Mouse (Mus musculus): ENCODE results near the gene Pomt1.

Pomt1 gene

DNA sequence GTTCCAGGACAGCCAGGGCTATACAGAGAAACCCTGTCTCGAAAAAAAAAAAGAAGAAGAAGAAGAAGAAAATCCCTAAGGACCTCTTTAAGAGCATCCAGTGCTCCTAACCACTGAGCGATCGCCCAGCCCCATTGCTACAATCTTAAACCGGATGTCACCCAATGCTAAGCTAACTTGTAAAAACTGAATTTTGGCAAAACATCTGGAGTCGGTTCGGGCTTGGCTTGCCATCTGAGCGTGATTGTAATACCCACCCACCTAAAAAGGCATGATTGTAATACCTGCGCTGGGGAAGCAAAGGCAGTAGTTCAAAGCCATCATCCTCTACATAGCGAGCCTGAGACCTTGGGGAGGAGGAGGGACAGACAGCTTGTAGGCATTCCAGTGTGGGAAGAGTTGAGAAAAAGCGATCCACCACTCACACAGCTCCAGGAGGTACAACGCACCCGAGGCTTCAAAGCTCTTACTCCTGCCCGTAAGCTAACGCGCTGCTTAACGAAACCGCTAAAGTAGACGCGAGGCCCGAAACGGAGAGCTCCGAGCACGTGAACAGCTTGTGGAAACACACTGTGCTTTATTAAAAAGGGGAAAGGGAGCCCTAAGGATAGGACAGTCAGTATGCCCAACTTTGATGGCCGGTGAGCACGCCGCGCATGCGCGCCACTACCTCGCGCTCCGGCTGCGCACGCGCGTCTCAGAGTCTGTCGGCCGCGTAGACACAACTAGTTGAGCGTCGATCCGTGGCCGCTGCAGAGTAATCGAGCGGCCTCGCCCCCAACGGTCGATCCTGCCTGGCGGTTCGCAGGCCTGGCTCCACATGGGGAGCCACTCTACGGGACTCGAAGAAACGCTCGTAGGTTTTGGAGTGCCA is at the start of gene Pomt1:
TSS of gene Pomt1 (plus strand) at position 705 of the 874 bp plus-strand sequence.
- peak; percentile 89 for DNase-seq (ENCODE audit: low spot score)

DNA sequence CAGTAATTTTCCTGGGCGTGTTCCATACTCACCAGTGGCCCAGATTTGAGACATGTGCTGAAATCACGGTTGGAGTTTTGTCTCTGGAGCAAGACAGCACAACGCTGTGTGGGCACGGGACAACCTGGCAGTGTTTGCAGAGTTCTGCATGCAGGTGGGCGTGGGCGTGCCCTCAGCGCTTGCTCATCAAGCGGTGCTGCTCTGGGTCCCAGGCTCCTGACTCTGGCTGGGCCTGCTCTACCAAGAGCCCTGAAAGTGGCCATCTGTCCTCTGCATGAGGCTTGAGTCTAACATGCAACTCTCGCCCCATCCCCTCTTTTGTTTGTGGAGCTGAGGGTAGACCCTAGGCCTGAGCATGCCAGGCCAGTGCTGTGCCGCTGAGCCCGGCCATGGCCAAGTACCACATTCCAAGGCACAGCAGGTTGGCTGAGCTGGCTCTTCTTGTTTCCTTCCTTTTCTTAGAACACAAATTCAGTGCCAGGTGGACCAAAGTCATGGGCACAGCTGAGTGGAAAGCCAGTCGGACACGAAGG is 49.3 kb upstream of the Pomt1 start:
- no peak for DNase-seq (ENCODE audit: low spot score)

DNA sequence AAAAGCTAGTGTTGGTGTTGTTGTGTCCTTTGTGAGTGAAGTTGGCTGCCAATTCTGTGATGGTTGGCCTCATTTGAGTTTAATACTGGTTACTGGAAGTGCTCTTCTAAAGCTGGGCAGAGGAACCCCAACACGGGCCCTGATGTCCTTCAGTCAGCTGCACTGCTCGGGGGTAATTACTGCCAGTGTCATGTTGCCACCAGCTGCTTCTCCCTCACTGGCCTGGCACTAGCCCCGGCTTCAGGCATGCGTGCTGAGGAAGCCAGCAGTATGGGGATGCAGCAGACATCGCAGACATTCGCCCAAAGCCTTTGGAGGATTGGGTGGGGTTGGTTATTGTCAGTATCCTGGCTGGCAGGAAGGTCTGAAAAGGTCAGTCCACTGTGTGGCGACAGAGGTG is 48.7 kb upstream of the Pomt1 start:
- no peak for DNase-seq (ENCODE audit: low spot score)

DNA sequence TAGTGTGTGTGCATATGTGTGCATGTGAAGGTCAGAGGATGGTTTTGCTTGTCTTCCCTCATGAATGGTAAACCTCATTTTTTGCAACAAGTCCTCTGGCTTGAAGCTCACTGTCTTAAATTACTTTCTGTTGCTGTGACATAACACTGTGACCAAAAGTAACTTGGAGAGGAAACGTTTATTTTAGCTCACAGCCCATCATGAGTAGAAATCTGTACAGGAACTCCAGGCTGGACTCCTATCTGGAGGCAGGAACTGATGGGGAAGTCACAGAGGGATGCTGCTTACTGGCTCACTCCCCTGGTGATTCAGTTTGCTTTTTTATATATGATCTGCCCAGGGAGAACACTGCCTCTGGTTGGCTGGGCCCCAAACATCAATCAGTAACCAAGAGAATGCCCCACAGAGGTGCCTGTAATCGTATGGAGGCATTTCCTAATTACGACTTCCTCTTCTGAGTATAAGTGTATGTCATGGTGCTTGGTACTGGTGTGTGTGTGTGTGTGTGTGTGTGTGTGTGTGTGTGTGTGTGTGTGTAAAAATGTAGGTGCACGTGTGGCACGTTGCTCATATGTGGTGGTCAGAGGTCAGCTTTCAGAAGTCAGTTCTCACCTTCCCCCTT is 47.2 kb upstream of the Pomt1 start:
- no peak for DNase-seq (ENCODE audit: low spot score)

DNA sequence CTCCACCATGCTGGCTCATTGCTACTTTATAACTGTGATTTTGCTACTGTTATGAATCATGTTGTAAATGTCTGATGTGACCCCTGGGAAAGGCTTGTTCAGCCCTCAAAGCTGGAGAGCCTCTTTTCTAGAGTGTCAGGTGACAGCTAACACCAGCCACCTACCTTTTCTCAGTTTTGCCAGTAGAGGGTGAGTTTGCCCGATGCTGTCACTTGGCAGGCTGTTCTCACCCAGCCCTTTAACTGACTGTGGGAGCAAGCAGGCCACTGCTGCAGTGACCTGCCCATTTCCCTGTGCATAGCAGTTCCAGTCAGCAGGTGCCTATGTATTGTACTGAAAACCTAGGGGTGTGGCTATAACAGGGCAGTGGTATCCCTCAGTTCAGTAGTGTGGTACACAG is 45.8 kb upstream of the Pomt1 start:
- peak; percentile 34 for DNase-seq (ENCODE audit: low spot score)

DNA sequence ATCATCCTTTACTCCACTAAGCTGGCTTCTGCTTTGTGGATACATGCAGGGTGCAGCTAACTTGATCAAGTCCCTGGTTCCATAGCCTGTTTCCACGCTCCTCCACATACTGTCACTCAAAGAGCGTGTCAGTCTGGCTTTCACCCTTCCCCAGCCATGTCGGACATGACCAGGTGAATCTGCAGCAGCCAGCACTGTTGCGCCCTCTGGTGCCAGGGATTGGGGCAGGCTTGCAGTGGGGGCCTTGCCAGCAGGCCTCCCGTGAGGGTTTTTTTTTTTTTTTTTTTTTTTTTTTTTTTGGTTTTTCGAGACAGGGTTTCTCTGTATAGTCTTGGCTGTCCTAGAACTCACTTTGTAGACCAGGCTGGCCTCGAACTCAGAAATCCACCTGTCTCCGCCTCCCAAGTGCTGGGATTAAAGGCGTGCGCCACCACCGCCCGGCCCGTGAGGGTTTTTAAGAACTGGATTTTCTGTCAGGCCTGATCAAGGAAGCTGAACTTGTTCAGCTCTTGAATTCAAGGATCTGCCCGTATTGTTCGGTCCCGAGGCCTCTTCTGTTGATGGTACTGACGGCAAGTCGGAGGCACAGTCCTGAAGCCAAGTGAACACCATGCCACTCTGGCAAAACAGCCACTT is 44.4 kb upstream of the Pomt1 start:
- peak; percentile 67 for DNase-seq (ENCODE audit: low spot score)

DNA sequence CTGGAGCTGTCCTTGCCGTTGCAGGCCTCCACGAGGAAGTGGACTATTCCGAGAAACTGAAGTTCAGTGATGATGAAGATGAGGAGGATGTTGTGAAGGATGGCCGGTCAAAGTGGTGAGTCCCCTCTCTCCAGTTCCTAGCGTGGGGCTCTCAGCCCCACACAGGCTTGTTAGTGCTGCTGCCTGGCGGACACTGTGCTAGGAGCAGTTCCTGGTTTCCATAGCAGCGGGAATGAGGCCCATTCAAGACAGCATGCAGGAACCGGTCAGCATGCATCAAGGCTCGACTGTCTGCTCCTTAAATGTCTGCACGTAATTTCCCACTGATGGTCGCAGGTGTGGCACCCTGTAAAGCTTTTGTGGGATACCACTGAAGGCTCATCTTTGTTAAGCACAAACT is 37.4 kb upstream of the Pomt1 start:
- no peak for DNase-seq (ENCODE audit: low spot score)

DNA sequence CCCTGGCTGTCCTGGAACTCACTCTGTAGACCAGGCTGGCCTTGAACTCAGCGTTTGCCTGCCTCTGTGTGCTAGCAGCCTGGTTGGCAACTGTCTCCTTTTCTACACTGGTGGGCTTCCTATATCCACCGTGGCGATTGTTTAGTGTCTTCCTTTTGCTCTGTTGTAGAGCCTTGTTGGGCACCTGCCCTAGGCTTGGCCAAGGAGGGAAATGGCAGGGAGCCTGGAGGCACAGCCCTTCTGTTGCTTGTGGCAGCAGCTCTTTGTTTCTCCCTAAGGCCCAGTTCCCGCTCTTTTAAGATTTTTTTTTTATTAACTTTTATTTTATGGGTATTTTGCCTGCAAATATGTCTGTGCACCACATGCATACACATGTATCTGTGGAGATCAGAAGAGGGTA is 36.4 kb upstream of the Pomt1 start:
- DNase-seq (ENCODE audit: low spot score), result no peak

DNA sequence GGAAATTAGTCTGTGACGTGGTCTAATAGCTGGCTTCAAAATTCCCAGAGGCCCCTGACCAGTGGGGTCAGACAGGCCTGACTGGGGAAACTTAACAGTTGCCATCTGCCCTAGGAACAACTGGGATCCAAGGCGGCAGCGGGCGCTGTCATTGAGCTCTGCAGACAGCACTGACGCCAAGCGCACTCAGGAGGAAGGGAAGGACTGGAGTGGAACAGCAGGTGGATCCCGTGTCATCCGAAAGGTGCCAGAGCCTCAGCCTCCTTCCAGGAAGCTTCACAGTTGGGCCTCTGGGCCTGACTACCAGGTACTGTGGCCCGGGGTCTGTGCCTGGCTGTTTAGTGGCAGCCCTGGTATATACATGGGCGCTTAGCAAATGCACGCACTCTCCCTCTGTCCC is 35.7 kb upstream of the Pomt1 start:
- DNase-seq (ENCODE audit: low spot score), result no peak

DNA sequence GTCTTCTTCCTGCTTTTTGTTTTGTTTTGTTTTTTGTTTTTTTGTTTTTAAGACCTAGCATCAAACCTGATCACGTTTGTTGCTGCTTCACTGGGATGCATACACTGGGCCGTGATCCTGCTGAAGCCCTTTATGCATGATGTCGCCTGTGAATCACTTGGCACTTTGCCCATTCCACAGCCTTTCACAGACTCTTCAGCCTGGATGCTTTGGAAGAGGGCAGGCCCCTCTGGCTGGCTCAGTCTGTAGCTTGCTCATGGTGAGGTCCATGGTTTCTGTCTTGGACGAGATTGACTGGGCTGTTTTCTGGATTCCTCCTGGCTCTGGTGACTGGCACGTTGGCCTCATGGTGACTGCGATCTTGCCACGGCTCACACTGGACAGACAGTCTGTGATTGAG is 34.9 kb upstream of the Pomt1 start:
- no peak for DNase-seq (ENCODE audit: low spot score)

DNA sequence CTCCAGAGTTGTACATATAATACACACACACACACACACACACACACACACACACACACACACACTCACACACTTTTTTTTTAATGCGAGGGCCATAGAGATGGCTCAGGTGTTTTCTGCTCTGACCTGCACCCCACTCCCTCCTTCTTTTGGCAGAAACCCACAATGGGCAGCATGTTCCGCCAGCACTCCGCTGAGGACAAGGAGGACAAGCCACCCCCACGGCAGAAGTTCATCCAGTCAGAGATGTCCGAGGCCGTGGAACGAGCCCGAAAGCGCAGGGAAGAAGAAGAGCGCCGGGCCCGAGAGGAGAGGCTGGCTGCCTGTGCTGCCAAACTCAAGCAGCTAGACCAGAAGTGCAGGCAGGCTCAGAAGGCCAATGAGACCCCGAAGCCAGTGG is 32.5 kb upstream of the Pomt1 start:
- DNase-seq (ENCODE audit: low spot score), result no peak

DNA sequence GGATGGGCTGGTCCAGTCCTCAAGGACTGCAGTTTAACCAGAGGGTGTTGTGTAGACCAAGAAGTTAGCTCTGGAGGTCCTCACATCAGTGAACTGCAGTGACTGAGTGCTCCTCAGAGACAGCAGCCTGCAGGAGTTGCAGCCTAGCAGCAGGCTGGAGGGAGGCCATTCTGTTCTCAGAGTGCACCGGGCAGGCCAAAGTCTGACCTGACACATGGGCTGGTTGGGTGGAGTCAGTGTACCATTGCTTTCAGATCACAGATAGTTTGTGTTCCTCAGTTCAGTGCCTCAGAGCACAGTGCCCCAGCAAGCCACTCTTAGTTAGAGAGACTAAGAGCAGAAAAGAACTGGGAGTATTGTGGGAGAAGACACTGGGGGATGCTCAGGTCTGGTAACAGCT is 28.7 kb upstream of the Pomt1 start:
- no peak for DNase-seq (ENCODE audit: low spot score)

DNA sequence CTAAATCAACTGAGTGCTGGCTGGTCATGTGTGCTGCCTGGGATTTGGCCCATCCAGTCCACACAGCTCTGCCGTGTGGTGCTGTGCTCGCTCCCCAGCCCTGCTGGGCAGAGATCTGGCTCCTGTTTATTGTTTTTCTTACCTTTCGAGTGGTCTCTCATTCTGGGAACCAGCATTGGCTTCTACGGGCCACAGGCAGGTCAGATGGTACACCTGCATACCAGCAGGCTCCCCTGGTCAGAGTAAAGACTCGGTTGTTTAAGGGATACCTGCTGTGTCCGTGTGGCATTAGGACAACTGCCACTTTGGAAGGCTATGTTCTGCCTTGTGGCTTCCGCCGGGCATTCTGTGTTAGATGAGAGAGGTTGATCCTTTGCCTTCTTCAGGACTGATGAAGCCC is 24.7 kb upstream of the Pomt1 start:
- no peak for DNase-seq (ENCODE audit: low spot score)

DNA sequence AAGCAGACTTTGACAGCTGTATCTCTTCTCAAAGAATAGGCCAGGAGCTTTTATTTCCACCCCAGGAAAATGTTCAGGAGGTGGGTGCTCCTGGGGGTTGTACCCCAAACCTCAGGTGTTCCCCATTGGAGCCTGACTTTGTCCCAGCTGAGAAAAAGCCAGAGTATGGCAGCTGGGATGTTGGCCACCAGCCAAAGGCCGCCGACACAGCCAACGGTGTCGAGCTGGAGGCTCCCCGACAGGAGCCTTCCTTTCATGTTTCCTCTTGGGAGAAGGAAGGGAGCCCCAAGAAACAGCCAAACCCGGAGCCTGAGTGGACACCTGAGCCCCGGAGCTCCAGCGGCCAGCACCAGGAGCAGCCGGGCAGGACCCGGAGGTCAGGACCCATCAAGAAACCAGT is 23.4 kb upstream of the Pomt1 start:
- DNase-seq (ENCODE audit: low spot score), result no peak

DNA sequence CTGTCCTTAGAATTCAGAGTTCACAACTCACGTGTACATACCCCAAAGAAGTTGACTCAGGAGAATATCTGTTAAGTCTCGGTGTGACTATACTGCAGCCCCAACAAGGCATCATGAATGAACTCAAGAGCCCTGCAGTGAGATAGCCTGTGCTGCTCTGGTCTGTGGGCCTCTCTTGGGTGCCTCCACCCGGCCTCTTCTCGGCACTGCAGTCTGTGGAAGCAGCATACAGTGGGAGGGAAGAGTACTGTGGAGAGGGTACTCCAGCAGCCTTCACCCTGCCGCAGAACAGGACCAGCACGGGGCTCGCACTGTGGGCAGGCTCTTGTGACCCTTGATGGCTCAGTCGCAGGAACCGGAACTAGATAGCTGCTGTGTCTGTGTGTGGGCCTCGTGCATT is 20.8 kb upstream of the Pomt1 start:
- DNase-seq (ENCODE audit: low spot score), result no peak

DNA sequence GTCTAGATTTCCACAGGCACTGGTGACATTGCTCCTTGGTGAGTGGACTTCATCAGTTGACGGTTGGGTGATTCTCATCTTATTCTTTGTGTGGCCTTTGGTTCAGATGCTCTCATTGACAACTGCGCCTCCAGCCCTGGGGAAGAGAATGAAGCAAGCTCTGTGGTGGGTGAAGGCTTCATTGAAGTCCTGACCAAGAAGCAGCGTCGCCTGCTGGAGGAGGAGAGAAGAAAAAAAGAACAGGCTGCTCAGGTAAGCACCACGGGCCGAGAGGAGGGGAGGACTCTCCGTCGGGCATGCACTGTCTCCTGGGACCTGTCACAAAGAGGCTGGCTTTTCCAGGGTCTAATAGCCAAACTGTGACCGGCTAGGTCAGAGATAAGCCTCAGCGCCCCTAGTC is 19.9 kb upstream of the Pomt1 start:
- DNase-seq (ENCODE audit: low spot score), result no peak

DNA sequence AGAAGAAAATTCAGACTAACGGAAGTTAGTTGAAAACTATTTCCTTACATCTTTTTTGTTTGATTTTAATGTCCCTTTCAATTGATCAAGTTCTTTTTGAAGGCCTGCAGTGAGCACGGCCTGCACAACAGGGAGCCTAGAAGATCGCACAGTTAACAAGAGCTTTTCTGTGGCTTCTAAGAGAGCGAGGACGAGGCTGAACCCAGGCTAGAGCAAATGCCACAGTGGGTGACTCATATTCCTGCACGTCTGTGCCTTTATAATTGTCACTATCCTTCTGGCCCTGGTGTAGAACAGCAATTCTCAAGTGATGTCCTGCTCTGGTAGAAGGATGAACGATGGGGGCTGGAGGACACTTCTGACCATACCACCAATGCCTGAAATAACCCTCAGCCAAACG is 18.7 kb upstream of the Pomt1 start:
- no peak for DNase-seq (ENCODE audit: low spot score)

DNA sequence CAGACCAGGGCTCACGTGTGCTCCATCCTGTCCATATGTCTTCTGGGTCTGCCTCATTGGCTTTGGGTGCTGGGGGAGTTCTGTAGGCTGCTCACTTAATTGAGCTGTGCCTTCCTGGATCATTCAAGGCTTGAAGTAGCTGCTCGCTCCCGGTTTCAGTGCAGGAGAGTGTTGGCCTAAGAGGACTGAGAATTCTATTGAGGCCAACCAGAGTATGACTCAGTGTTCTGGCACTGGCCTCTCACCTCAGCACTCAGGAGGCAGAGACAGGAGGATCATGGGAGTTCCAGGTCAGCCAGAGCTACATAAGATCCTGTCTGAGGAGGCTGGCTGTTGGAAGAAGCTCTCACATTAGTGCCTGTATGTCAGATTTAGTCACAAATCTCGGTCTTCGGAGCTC is 18.3 kb upstream of the Pomt1 start:
- no peak for DNase-seq (ENCODE audit: low spot score)

DNA sequence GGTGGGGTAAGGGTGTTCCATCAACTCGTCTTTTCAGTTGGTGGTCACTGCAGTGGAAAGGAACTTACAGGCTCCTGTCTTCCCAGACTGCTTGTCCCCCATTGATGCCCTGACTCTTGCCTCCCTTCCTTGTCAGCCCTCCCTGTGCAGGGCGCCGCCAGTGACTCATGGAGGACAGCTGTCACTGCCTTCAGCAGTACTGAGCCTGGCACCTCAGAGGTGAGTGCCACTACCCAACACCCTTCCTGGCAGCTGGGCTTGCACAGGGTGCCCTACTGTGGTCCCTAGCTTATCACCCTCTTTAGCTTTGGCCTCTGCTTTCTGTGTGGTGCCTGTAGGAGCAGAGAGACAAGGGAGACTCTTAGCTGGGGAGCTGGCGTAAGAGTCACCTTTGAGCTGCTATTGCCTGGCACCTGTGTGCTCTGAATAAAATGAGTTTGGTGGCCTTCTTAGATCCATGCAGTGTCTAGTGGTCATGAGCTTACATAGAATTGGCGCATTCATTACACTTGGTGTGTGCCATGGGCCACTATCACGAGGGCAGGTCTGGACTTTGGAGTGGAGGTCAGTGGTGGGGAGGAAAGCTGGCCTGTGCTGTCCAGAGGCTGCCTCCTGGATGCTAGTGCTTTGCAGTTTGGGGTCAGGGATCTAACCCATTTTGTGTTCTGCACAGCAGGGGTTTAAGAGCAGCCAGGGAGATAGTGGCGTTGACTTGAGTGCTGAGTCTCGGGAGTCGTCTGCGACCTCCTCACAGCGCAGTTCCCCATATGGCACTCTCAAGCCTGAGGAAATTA is 17.7 kb upstream of the Pomt1 start:
- DNase-seq (ENCODE audit: low spot score), result no peak

DNA sequence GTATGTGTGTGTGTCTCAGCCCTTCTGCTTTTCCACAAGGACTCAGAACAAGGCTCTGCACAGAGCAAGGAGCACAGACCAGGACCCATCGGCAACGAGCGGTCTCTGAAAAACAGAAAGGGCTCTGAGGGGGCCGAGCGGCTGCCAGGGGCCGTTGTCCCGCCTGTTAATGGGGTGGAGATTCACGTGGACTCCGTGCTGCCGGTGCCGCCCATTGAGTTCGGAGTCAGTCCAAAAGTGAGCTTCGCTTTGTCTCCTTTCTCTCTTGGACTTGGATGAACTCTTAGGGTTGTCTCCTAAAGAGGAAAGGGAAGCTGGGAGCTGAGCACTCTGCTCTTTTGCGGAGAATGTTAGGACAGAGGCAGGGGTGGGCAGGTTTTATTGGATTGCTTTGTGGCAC is 16.9 kb upstream of the Pomt1 start:
- DNase-seq (ENCODE audit: low spot score), result no peak

DNA sequence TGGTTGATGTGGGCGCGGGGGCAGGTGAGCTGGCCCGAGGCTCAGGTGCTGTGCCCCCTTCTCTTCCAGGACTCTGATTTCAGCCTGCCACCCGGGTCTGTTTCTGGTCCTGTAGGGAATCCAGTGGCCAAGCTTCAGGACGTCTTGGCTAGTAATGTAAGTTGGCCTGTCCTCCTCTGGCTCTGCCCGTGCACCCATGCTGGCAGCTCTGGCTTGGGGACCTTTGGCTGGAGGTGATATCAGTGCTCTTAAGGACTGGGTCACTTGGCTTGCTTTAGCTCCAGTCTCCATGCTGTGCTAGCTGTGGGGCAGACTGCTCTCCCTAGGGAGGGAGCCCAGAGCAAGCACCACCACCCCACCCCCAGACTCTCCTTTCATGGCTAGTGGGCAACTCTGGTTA is 16.4 kb upstream of the Pomt1 start:
- no peak for DNase-seq (ENCODE audit: low spot score)

DNA sequence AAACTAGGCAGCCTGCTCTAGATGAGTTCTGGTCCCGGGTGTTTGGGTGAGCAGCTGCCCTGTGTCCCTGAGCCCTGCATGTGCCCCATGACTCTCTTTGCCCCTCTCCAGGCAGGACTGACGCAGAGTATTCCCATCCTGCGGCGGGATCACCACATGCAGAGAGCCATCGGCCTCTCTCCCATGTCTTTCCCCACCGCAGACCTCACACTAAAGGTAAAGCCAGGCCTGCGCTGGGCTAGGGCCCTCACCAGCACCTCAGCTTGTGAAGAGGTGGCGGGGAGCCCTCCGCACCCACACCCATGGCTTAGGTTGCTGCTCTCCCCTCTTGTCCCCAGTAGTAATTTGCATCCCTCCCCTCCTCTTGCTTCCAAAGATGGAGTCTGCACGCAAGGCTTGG is 15.4 kb upstream of the Pomt1 start:
- no peak for DNase-seq (ENCODE audit: low spot score)

Measured in lung, postnatal 25 days (tissue).